Mouse (Mus musculus): Measurements from ENCODE around the gene Slc27a1.

GRCm38 (mm10) chr8:71537028-71537867 lies 31.4 kb upstream of the Slc27a1 start, which contains the start of gene Bst2:
- no peak for TF ChIP-seq GATA1 (IDR thresholded peaks at IDR 0.05; ENCODE audit: borderline replicate concordance, low read length)
- no peak for TF ChIP-seq FLI1 (IDR thresholded peaks at IDR 0.05; ENCODE audit: low read length)

Data from megakaryocyte, embryonic 14.5 days (primary cell).